Mouse (Mus musculus) left cerebral cortex, postnatal 25 days (tissue): ENCODE measurements at regions not wholly inside any gene's neighbourhood (a gene's known extent, or its start where the extent isn't known, plus 50 kb on each side); places are given as distances from the start of the nearest gene placed in this dataset.

Source experiments
- DNase-seq, 2 experiments: peaks; one replicate each; pipeline ENCODE4 v3.0.0; 2022; ENCODE audit warnings: low spot score in 2 of 2, mixed read lengths in 1 of 2
- intact Hi-C: fragments of 180-260 bp; cut with DNase I; formaldehyde crosslinking; loops from one replicate; pipeline ENCODE4 v1.15.1; 2025

GRCm38 (mm10) chr10:91345465-91345864, 164.3 kb upstream of the Tmpo start:
- DNase-seq: no peak
- intact Hi-C loops: no loop called here

- intact Hi-C loops: no loop called here
- DNase-seq: no peak
Observed at GRCm38 (mm10) chr10:91342083-91342482, 161.0 kb upstream of the Tmpo start.

- DNase-seq: no peak
- intact Hi-C loops: no loop called here
Observed at GRCm38 (mm10) chr10:91339361-91339760, 158.2 kb upstream of the Tmpo start.

GRCm38 (mm10) chr10:91326661-91327312, 145.7 kb upstream of the Tmpo start:
- intact Hi-C loops: no loop called here
- no peak for DNase-seq

GRCm38 (mm10) chr10:91326144-91326655, 145.1 kb upstream of the Tmpo start:
- intact Hi-C loops: no loop called here
- no peak for DNase-seq

- intact Hi-C loops: no loop called here
- DNase-seq: no peak
Observed at GRCm38 (mm10) chr10:91321226-91321625, 140.1 kb upstream of the Tmpo start.

GRCm38 (mm10) chr10:91319442-91320112, 138.5 kb upstream of the Tmpo start:
- intact Hi-C loops: no loop called here
- DNase-seq: no peak

GRCm38 (mm10) chr10:91314441-91314840, 133.3 kb upstream of the Tmpo start:
- DNase-seq: no peak
- intact Hi-C loops: no loop called here

- intact Hi-C loops: no loop called here
- DNase-seq: no peak
Observed at GRCm38 (mm10) chr10:91313316-91313715, 132.2 kb upstream of the Tmpo start.

GRCm38 (mm10) chr10:91312913-91313312, 131.8 kb upstream of the Tmpo start:
- intact Hi-C loops: no loop called here
- DNase-seq: no peak

- intact Hi-C loops: no loop called here
- no peak for DNase-seq
Observed at GRCm38 (mm10) chr10:91300067-91300466, 119.0 kb upstream of the Tmpo start.

GRCm38 (mm10) chr10:91297792-91298460, 116.8 kb upstream of the Tmpo start:
- intact Hi-C loops: loop anchor here (2.0 to 10.0 kb wide), 3 partner anchors 437 to 1714 kb away; no protein-coding TSS in a partner anchor

GRCm38 (mm10) chr10:91295345-91295744, 114.2 kb upstream of the Tmpo start:
- intact Hi-C loops: loop anchor here (5.0 to 10.0 kb wide), 2 partner anchors 439 to 1717 kb away; no protein-coding TSS in a partner anchor
- no peak for DNase-seq

More at GRCm38 (mm10) chr10:91297792-91298460, 116.8 kb upstream of the Tmpo start:
- DNase-seq: peak; percentile 72

GRCm38 (mm10) chr10:91293226-91293625, 112.1 kb upstream of the Tmpo start:
- intact Hi-C loops: loop anchor here (10.0 kb wide), 1 partner anchor 442 kb away; no protein-coding TSS in a partner anchor
- no peak for DNase-seq

- no peak for DNase-seq
- intact Hi-C loops: no loop called here
Observed at GRCm38 (mm10) chr10:91284259-91284658, 103.1 kb upstream of the Tmpo start.

GRCm38 (mm10) chr10:91270955-91271741, 90.0 kb upstream of the Tmpo start:
- peak; percentile 84 for DNase-seq
- intact Hi-C loops: loop anchor here (1.0 kb wide), 1 partner anchor 1743 kb away; no protein-coding TSS in a partner anchor

GRCm38 (mm10) chr10:91270268-91270954, 89.3 kb upstream of the Tmpo start:
- peak; percentile 11 to 17 for DNase-seq
- intact Hi-C loops: no loop called here

GRCm38 (mm10) chr10:91267886-91268285, 86.8 kb upstream of the Tmpo start:
- DNase-seq: no peak
- intact Hi-C loops: no loop called here

GRCm38 (mm10) chr10:91260416-91260815, 79.3 kb upstream of the Tmpo start:
- no peak for DNase-seq
- intact Hi-C loops: no loop called here
